In the genomic region with DNA sequence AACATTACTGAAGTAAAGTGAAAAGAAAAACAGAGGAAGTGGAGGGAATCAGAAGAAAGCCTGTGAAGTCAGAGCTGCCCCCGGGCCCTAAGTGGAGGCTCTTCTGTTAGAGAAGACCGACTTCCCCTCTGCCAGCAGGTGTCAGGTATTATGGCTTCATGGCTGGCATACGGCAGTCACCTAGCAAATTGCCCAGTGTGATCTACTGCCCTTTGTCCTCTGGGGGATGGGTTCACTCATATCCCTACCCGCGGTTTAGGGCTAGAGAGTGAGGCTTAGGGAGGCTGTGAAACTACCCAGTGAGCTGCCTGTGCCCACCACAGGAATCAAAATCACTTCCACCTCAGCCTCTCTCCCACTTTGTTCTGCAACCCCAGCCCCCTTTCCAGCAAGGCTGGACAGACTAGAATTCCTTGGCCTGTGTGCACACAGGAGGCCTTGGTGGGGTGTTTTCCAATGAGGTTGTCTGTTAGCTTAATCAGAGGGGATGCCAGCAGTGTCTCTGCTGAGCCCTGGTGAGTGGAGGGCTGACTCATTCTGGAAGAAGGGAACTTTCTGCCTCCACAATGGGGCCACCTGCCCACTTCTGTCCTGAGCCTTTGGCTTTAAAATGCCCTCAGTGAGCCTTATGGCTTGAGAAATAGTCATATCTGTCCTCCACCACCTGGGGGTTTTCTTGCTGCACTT, we compare ENCODE assay signal across 24 mouse cellular contexts. TPM values are rescaled to one million over a fixed set of nuclear protein-coding genes. Genes with fewer than 3 reads are reported as not detected.
A peak's percentile ranks its signal among the peaks of the same experiment; 100 is the strongest.
DNase-seq lines count a peak whose midpoint lies in the region; ATAC-seq and TF ChIP-seq lines count a peak whose summit lies in the region.
"Had no signal": no experiment of that assay in that cellular context is flagged by ENCODE, and none has a peak within 500 bp of the region (broad histone marks: within the 10 kb centered on the region; RNA-seq: fewer than 3 reads in every experiment).

No protein-coding gene starts in this region.

- H3K27ac ChIP-seq in liver, adult 2 months (replicated peaks; ENCODE audit: insufficient read depth, low read depth, low read length) = no peak overlapping the region
- H3K27ac ChIP-seq in liver, embryonic 11.5 days (ENCODE audit: low read depth, low read length) = no peak overlapping the region
- H3K27ac ChIP-seq: embryonic facial prominence, embryonic 15.5 days; hindbrain, embryonic 13.5 days; layer of hippocampus, adult 2 months; limb, embryonic 10.5 days; midbrain, embryonic 10.5 days had no signal

- no peak for TF ChIP-seq POLR2A in liver, adult 2 months (IDR thresholded peaks at IDR 0.05; ENCODE audit: extremely low read depth, insufficient read depth, low read length)

- no peak overlapping the region for H3K9ac ChIP-seq in liver, adult 2 months (ENCODE audit: low read depth, low read length)
- H3K9ac ChIP-seq in liver, embryonic 11.5 days (ENCODE audit: low read depth, low read length) = no peak overlapping the region
- H3K9ac ChIP-seq: embryonic facial prominence, embryonic 15.5 days; forebrain, postnatal 0 days; hindbrain, embryonic 13.5 days; liver, postnatal 0 days had no signal

- WGBS in liver, adult 2 months = 21% methylated on average over 5 of the region's 5 CpGs
- 58% methylated on average over 5 of the region's 5 CpGs for WGBS in liver, embryonic 11.5 days

- no peaks in the 10 kb centered on the region for H3K4me1 ChIP-seq in liver, adult 2 months (ENCODE audit: control insufficient read depth, insufficient read depth, low read length)
- peaks cover 10% of the 10 kb centered on the region for H3K4me1 ChIP-seq in liver, embryonic 11.5 days (replicated peaks; ENCODE audit: control insufficient read depth, insufficient read depth, low read length)

- no peak overlapping the region for H3K4me2 ChIP-seq in liver, embryonic 11.5 days
- H3K4me2 ChIP-seq: embryonic facial prominence, embryonic 15.5 days; hindbrain, embryonic 13.5 days had no signal

- H3K9me3 ChIP-seq in liver, embryonic 11.5 days (ENCODE audit: control insufficient read depth, low read length) = no peaks in the 10 kb centered on the region
- H3K9me3 ChIP-seq: embryonic facial prominence, embryonic 15.5 days; hindbrain, embryonic 13.5 days; limb, embryonic 10.5 days; midbrain, embryonic 10.5 days had no signal

- no peaks in the 10 kb centered on the region for H3K36me3 ChIP-seq in liver, adult 2 months (ENCODE audit: control insufficient read depth, insufficient read depth, low read length)
- H3K36me3 ChIP-seq in liver, embryonic 11.5 days (ENCODE audit: control insufficient read depth, insufficient read depth, low read length) = no peaks in the 10 kb centered on the region
- H3K36me3 ChIP-seq: embryonic facial prominence, embryonic 15.5 days; hindbrain, embryonic 13.5 days; limb, embryonic 10.5 days; midbrain, embryonic 10.5 days had no signal

- H3K79me2 ChIP-seq in liver, adult 2 months (ENCODE audit: control insufficient read depth, insufficient read depth, low read length) = no peaks in the 10 kb centered on the region

- no peak overlapping the region for H3K4me3 ChIP-seq in liver, adult 2 months (ENCODE audit: insufficient read depth, low read depth, low read length)
- no peak overlapping the region for H3K4me3 ChIP-seq in liver, embryonic 11.5 days (ENCODE audit: low read depth, low read length)
- H3K4me3 ChIP-seq: embryonic facial prominence, embryonic 15.5 days; hindbrain, embryonic 13.5 days; layer of hippocampus, adult 2 months; limb, embryonic 10.5 days; midbrain, embryonic 10.5 days had no signal

- DNase-seq in heart, adult 11 months = peak; percentile 78
- no peak for DNase-seq in heart, postnatal 25 days (ENCODE audit: low spot score)
- DNase-seq in liver, adult 2 months (ENCODE audit: extremely low read depth, low read depth, low spot score) = peak; percentile 61
- no peak for DNase-seq in liver, embryonic 11.5 days (ENCODE audit: low spot score)
- DNase-seq in Muller cell, postnatal 12 days (ENCODE audit: inconsistent ontology term) = peak; percentile 54
- peak; percentile 53 to 56 for DNase-seq in kidney, postnatal 36 days
- no peak for DNase-seq in gastrocnemius, postnatal 25 days
- no peak for DNase-seq in urinary bladder, postnatal 14 days (ENCODE audit: low spot score)
- DNase-seq: adrenal gland, postnatal 14 days; cerebellum, adult 9-10 months; forebrain, postnatal 0 days; gastrocnemius, postnatal 14 days; heart, postnatal 36 days; liver; liver, postnatal 0 days; thymus, postnatal 14 days had no signal

- intact Hi-C loops in heart, postnatal 25 days (cut with DNase I) = loop anchor here (5.0 kb wide), 1 partner anchor 160 kb away; no protein-coding TSS in a partner anchor

- ATAC-seq in liver, embryonic 11.5 days (replicated peaks; ENCODE audit: low FRiP score) = no peak
- ATAC-seq: forebrain, postnatal 0 days; liver, postnatal 0 days; lung, postnatal 0 days; midbrain, embryonic 16.5 days had no signal

- TF ChIP-seq CTCF in liver, adult 2 months (IDR thresholded peaks at IDR 0.05; ENCODE audit: low read depth, low read length) = no peak

- no peaks in the 10 kb centered on the region for H3K27me3 ChIP-seq in liver, adult 2 months (ENCODE audit: control insufficient read depth, insufficient read depth, low read length)
- H3K27me3 ChIP-seq in liver, embryonic 11.5 days (replicated peaks; ENCODE audit: control insufficient read depth, insufficient read depth, low read length) = peaks cover 3% of the 10 kb centered on the region; the same call in 1 of the 2 replicates

RNA-seq across cellular contexts. Expression of gene Arhgap22, which starts 1.4 kb away (rescaled TPM):
- total RNA-seq in heart, postnatal 25 days (2021) = 1 to 10 TPM; 1.5 to 2.1 TPM
- 0.09 and 0.20 TPM in 2 replicates for total RNA-seq in liver, adult 2 months (2014; rRNA removed)
- 0.27 and 0.57 TPM in 2 replicates for polyA plus RNA-seq in liver, adult 2 months (2012; rRNA removed)
- 8.5 and 14.0 TPM in 2 replicates for polyA plus RNA-seq in liver, embryonic 11.5 days (2014; fragmentation: Nextera tagmentation; extraction: Ambion mirVana)
- total RNA-seq in gastrocnemius, postnatal 25 days (2021) = 1 to 10 TPM; 1.0 to 1.1 TPM
- total RNA-seq: MEL had no signal

RNA-seq across cellular contexts. Expression of gene Wdfy4, which starts 27.1 kb away (rescaled TPM):
- total RNA-seq in heart, postnatal 25 days (2021) = 1 to 10 TPM; 2.3 to 2.7 TPM
- total RNA-seq in liver, adult 2 months (2014; rRNA removed) = 3.0 and 5.8 TPM in 2 replicates
- 0.52 and 2.1 TPM in 2 replicates for polyA plus RNA-seq in liver, adult 2 months (2012; rRNA removed)
- 1.6 and 1.9 TPM in 2 replicates for polyA plus RNA-seq in liver, embryonic 11.5 days (2014; fragmentation: Nextera tagmentation; extraction: Ambion mirVana)
- total RNA-seq in gastrocnemius, postnatal 25 days (2021) = 1 to 10 TPM in 1 of 2 experiments, under 1 TPM in 1; 0.83 to 1.2 TPM

Comparison
In these comparisons a context has a peak if more than half of its experiments do, and no peak if none do; other contexts are left out.
1. DNase-seq: peak in heart, adult 11 months (single experiment), liver, adult 2 months (single experiment), Muller cell, postnatal 12 days (single experiment) and kidney, postnatal 36 days (2 of 2); none in heart, postnatal 25 days (single experiment), liver, embryonic 11.5 days (single experiment), gastrocnemius, postnatal 25 days (single experiment) and urinary bladder, postnatal 14 days (single experiment).